Mouse (Mus musculus) hindbrain, embryonic 16.5 days (tissue): Measurements from ENCODE around the gene Iqcj. TPM values are rescaled to one million over a fixed set of nuclear protein-coding genes. Genes with fewer than 3 reads are reported as not detected.
A peak's percentile ranks its signal among the peaks of the same experiment; 100 is the strongest.

Experiments used
- ATAC-seq: fragments of 200-750 bp; cut with Nextera tagmentation; 2 replicates; pipeline ENCODE4 v1.8.0; 2017; ENCODE audit warnings: moderate TSS enrichment, moderate library complexity
- H3K27ac ChIP-seq: fragments of 300-500 bp; sonication (generic); 2 replicates; pipeline ENCODE4 v1.5.1; 2014; ENCODE audit warnings: low read depth, mild to moderate bottlenecking, control low read depth, low read length, moderate library complexity
- H3K27me3 ChIP-seq: fragments of 300-500 bp; sonication (generic); replicated peaks from 2 replicates; pipeline ENCODE4 v1.6.1; 2014; ENCODE audit warnings: low read length; ENCODE audit not compliant: control insufficient read depth, insufficient read depth
- H3K36me3 ChIP-seq: fragments of 300-500 bp; sonication (generic); 2 replicates; pipeline ENCODE4 v1.6.1; 2014; ENCODE audit warnings: mild to moderate bottlenecking, low read length, moderate library complexity, mixed read lengths; ENCODE audit not compliant: control insufficient read depth, insufficient read depth
- H3K4me1 ChIP-seq: fragments of 300-500 bp; sonication (generic); 2 replicates; pipeline ENCODE4 v1.6.1; 2014; ENCODE audit warnings: low read depth, low read length; ENCODE audit not compliant: control insufficient read depth, insufficient read depth
- H3K4me2 ChIP-seq: fragments of 300-500 bp; sonication (generic); 2 replicates; pipeline ENCODE4 v1.6.1; 2014; ENCODE audit warnings: mild to moderate bottlenecking, low read length, control low read depth, moderate library complexity
- H3K4me3 ChIP-seq: fragments of 300-500 bp; sonication (generic); 2 replicates; pipeline ENCODE4 v1.5.1; 2014; ENCODE audit warnings: mild to moderate bottlenecking, low read length, control low read depth, moderate library complexity
- H3K9ac ChIP-seq: fragments of 300-500 bp; sonication (generic); 2 replicates; pipeline ENCODE4 v1.6.1; 2014; ENCODE audit warnings: low read depth, mild to moderate bottlenecking, control low read depth, low read length, moderate library complexity
- H3K9me3 ChIP-seq: fragments of 300-500 bp; sonication (generic); 2 replicates; pipeline ENCODE4 v1.6.1; 2014; ENCODE audit warnings: mild to moderate bottlenecking, low read length, moderate library complexity; ENCODE audit not compliant: control insufficient read depth
- WGBS: fragments of 180-500 bp; shearing (Covaris S2); extraction: QIAGEN DNeasy Blood & Tissue Kit; methylation state at CpG from one replicate; pipeline ENCODE4 v1.1.7; 2014; 5-methylcytosine and 5-hydroxymethylcytosine counted together
- polyA plus RNA-seq: library from polyadenylated mRNA; unstranded; fragments of >200 nt; fragmentation: Nextera tagmentation; extraction: Ambion mirVana; gene quantifications from 2 replicates; pipeline ENCODE4 v1.2.1, GENCODE M21; 2015

Iqcj gene
- polyA plus RNA-seq, 1 experiment from 2014 or later: 1.2 TPM

GRCm38 (mm10) chr3:68045475-68046416, 153.7 kb downstream of the Iqcj start:
- no peak overlapping the region for H3K9ac ChIP-seq
- WGBS: 49% methylated on average over 9 of the region's 9 CpGs
- no peak overlapping the region for H3K4me3 ChIP-seq
- H3K27ac ChIP-seq: no peak overlapping the region
- H3K36me3 ChIP-seq: no peaks in the 10 kb centered on the region
- H3K4me1 ChIP-seq: no peaks in the 10 kb centered on the region; the same call in 1 of the 2 replicates
- no peak overlapping the region for H3K4me2 ChIP-seq
- H3K9me3 ChIP-seq: no peaks in the 10 kb centered on the region
- no peaks in the 10 kb centered on the region for H3K27me3 ChIP-seq
- peak; percentile 80 for ATAC-seq

GRCm38 (mm10) chr3:68053538-68053937, 161.5 kb downstream of the Iqcj start:
- H3K9ac ChIP-seq: no peak overlapping the region
- ATAC-seq: no peak
- no peaks in the 10 kb centered on the region for H3K9me3 ChIP-seq
- H3K4me3 ChIP-seq: no peak overlapping the region
- no peak overlapping the region for H3K27ac ChIP-seq
- H3K4me1 ChIP-seq: no peaks in the 10 kb centered on the region
- H3K27me3 ChIP-seq: no peaks in the 10 kb centered on the region
- no peaks in the 10 kb centered on the region for H3K36me3 ChIP-seq
- no peak overlapping the region for H3K4me2 ChIP-seq
- 49% methylated on average over 2 of the region's 2 CpGs for WGBS

GRCm38 (mm10) chr3:68055071-68055470, 163.1 kb downstream of the Iqcj start:
- H3K4me2 ChIP-seq: no peak overlapping the region
- H3K9ac ChIP-seq: no peak overlapping the region
- H3K36me3 ChIP-seq: no peaks in the 10 kb centered on the region
- no peaks in the 10 kb centered on the region for H3K9me3 ChIP-seq
- no peaks in the 10 kb centered on the region for H3K4me1 ChIP-seq
- H3K4me3 ChIP-seq: no peak overlapping the region
- no peaks in the 10 kb centered on the region for H3K27me3 ChIP-seq
- 58% methylated on average over 13 of the region's 13 CpGs for WGBS
- no peak overlapping the region for H3K27ac ChIP-seq
- no peak for ATAC-seq

GRCm38 (mm10) chr3:68056373-68057275, 164.6 kb downstream of the Iqcj start:
- Histone ChIP-seq H3K4me2 (peak overlapping the region; percentile 38), H3K27me3 (no peaks in the 10 kb centered on the region), H3K27ac (no peak overlapping the region), H3K9me3 (no peaks in the 10 kb centered on the region), H3K36me3 (no peaks in the 10 kb centered on the region), H3K4me1 (no peaks in the 10 kb centered on the region), H3K4me3 (peak overlapping the region; percentile 24), H3K9ac (no peak overlapping the region)
- ATAC-seq: no peak
- 57% methylated on average over 23 of the region's 23 CpGs for WGBS

GRCm38 (mm10) chr3:68059162-68059800, 167.3 kb downstream of the Iqcj start:
- whole genome bisulfite sequencing: 50% methylated on average over 2 of the region's 2 CpGs

GRCm38 (mm10) chr3:68064731-68065130, 172.7 kb downstream of the Iqcj start, which contains the start of gene Schip1:
Schip1 (plus strand) TSS chr3:68064802.
- Histone ChIP-seq H3K27me3 (no peaks in the 10 kb centered on the region), H3K36me3 (no peaks in the 10 kb centered on the region), H3K4me1 (no peaks in the 10 kb centered on the region), H3K4me2 (no peak within 1 kb of the TSS), H3K9ac (no peak within 1 kb of the TSS), H3K27ac (no peak within 1 kb of the TSS), H3K9me3 (no peaks in the 10 kb centered on the region), H3K4me3 (no peak within 1 kb of the TSS)
- no peak for ATAC-seq
- 48% methylated on average over 12 of the region's 12 CpGs for WGBS

More at GRCm38 (mm10) chr3:68059162-68059800, 167.3 kb downstream of the Iqcj start:
- Histone ChIP-seq H3K27me3 (no peaks in the 10 kb centered on the region), H3K36me3 (no peaks in the 10 kb centered on the region), H3K4me3 (no peak overlapping the region), H3K9me3 (no peaks in the 10 kb centered on the region), H3K4me1 (no peaks in the 10 kb centered on the region), H3K27ac (no peak overlapping the region), H3K4me2 (no peak overlapping the region), H3K9ac (no peak overlapping the region)
- ATAC-seq: peak; percentile 86

GRCm38 (mm10) chr3:68071395-68072386, 179.7 kb downstream of the Iqcj start:
- peaks cover 3% of the 10 kb centered on the region for H3K4me1 ChIP-seq
- no peaks in the 10 kb centered on the region for H3K36me3 ChIP-seq
- no peak overlapping the region for H3K9ac ChIP-seq
- no peaks in the 10 kb centered on the region for H3K27me3 ChIP-seq
- no peaks in the 10 kb centered on the region for H3K9me3 ChIP-seq
- WGBS: 47% methylated on average over 9 of the region's 9 CpGs
- no peak overlapping the region for H3K4me3 ChIP-seq
- H3K4me2 ChIP-seq: no peak overlapping the region
- H3K27ac ChIP-seq: peak overlapping the region; percentile 19; the same call in 1 of the 2 replicates
- peak; percentile 91 for ATAC-seq

GRCm38 (mm10) chr3:68077406-68077805, 185.4 kb downstream of the Iqcj start:
- Histone ChIP-seq H3K27me3 (no peaks in the 10 kb centered on the region), H3K27ac (no peak overlapping the region), H3K9ac (no peak overlapping the region), H3K4me2 (no peak overlapping the region), H3K4me3 (no peak overlapping the region), H3K36me3 (no peaks in the 10 kb centered on the region), H3K4me1 (no peaks in the 10 kb centered on the region), H3K9me3 (no peaks in the 10 kb centered on the region)
- whole genome bisulfite sequencing: 75% methylated on average over 4 of the region's 4 CpGs
- ATAC-seq: no peak
